Mouse (Mus musculus): Measurements from ENCODE around the gene Igf1r.

- TF ChIP-seq CTCF (IDR thresholded peaks at IDR 0.05; ENCODE audit: extremely low read depth, insufficient read length, insufficient replicate concordance, low read depth, low read length) (no peak), POLR2A (IDR thresholded peaks at IDR 0.05; ENCODE audit: low read depth, low read length) (no peak)
These were observed 58.9 kb downstream of the Igf1r start for GRCm38 (mm10) chr7:68011385-68012122.

Measured in small intestine, adult 2 months (tissue).